Mouse (Mus musculus): ENCODE results near the gene Ccser2. TPM values are rescaled to one million over a fixed set of nuclear protein-coding genes. Genes with fewer than 3 reads are reported as not detected.

Ccser2 gene
- polyA plus RNA-seq, 1 experiment from 2014 or later, result 40.9 TPM

DNA sequence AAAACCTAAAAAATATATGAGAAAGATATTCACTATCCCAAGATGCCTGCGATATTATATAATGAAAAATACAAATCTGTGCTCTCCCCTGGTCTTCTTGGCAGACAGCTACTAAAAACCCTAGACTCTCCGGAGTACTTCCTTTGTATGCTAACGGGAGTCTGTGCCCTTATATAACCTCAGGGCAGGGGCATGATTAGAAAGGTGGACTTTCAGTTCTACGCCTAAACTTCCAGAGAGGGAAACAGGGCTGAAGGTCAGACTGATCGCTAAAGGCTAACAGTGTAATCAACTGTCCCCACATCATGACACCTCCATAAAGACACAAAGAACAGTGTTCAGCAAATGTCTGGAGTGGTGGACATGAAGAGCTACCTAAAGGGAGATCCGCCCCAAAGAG, 11.3 kb downstream of the Ccser2 start:
- 63% methylated on average over 6 of the region's 6 CpGs for WGBS
- ATAC-seq (ENCODE audit: low read depth), result no peak
- Histone ChIP-seq H3K9ac (ENCODE audit: low read length) (no peak overlapping the region), H3K27me3 (ENCODE audit: control insufficient read depth, insufficient read depth, low read depth, low read length) (no peaks in the 10 kb centered on the region), H3K27ac (ENCODE audit: low read length) (no peak overlapping the region), H3K4me2 (ENCODE audit: low read depth, low read length) (no peak overlapping the region), H3K4me3 (ENCODE audit: low read length) (no peak overlapping the region), H3K36me3 (ENCODE audit: control insufficient read depth, insufficient read depth, low read length) (no peaks in the 10 kb centered on the region), H3K9me3 (ENCODE audit: control insufficient read depth, low read length) (no peaks in the 10 kb centered on the region), H3K4me1 (replicated peaks; ENCODE audit: control insufficient read depth, insufficient read depth, low read length) (peaks cover 9% of the 10 kb centered on the region; the same call in 1 of the 2 replicates)

DNA sequence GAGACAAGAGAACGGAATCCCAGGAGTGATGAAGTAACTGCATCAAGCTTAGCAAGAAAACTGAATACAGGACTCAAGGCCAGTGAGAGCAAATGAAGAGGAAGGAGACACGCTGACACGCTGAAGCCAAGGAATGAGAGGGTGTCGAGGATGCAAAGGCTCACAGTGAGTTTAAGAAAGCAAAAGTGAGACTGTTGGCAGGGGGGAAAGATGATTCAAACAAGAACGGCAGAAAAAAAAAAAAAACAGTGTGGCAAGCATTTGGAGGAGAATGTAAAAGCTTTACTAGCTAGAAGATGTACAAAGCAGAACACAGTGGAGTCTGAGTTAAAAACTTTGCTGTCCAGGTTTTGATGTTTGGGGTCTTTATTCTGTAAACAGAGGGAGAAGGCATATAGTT, 11.9 kb downstream of the Ccser2 start:
- Histone ChIP-seq H3K4me2 (ENCODE audit: low read depth, low read length) (no peak overlapping the region), H3K27me3 (ENCODE audit: control insufficient read depth, insufficient read depth, low read depth, low read length) (no peaks in the 10 kb centered on the region), H3K4me1 (replicated peaks; ENCODE audit: control insufficient read depth, insufficient read depth, low read length) (peaks cover 9% of the 10 kb centered on the region; the same call in 1 of the 2 replicates), H3K36me3 (ENCODE audit: control insufficient read depth, insufficient read depth, low read length) (no peaks in the 10 kb centered on the region), H3K9ac (ENCODE audit: low read length) (no peak overlapping the region), H3K9me3 (ENCODE audit: control insufficient read depth, low read length) (no peaks in the 10 kb centered on the region), H3K4me3 (ENCODE audit: low read length) (no peak overlapping the region), H3K27ac (ENCODE audit: low read length) (no peak overlapping the region)
- WGBS, result 28% methylated on average over 5 of the region's 5 CpGs
- ATAC-seq (ENCODE audit: low read depth), result no peak

DNA sequence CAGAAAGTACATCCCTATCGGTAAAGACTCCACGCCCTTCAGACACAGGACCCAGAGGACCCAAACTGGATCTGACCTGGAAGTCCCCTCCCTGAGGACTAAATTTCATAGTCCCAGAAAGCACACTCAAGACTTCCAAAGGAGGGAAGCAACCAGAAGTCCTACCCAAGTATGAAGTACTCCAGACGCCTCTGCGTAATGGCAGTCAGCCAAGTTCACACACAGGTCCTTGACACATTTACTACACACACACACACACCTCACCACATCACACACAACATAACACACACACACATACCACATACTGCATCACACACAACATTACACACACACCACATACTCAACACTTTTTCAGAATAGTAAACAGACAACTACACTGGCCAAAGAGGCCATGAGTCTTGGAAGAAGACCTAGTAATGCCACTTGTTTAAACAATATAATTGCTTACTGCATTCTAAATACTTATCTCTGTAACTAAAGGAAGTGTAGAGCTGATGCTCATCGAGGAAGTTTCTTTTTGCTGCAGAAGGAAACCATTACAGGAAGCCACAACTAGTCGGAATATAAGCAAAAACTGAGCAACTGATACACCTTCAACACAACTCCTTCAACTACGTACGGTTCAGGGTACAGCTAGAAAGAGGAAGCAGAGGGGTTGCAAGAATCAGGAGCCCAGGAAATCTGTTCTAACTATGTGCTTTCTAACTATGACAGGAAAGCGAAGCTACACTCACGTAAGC, 15.7 kb downstream of the Ccser2 start:
- Histone ChIP-seq H3K4me1 (replicated peaks; ENCODE audit: control insufficient read depth, insufficient read depth, low read length) (peaks cover 9% of the 10 kb centered on the region; the same call in 1 of the 2 replicates), H3K36me3 (ENCODE audit: control insufficient read depth, insufficient read depth, low read length) (no peaks in the 10 kb centered on the region), H3K9me3 (ENCODE audit: control insufficient read depth, low read length) (no peaks in the 10 kb centered on the region), H3K9ac (ENCODE audit: low read length) (no peak overlapping the region), H3K4me2 (ENCODE audit: low read depth, low read length) (no peak overlapping the region), H3K27ac (ENCODE audit: low read length) (no peak overlapping the region), H3K4me3 (ENCODE audit: low read length) (no peak overlapping the region), H3K27me3 (ENCODE audit: control insufficient read depth, insufficient read depth, low read depth, low read length) (no peaks in the 10 kb centered on the region)
- ATAC-seq (ENCODE audit: low read depth), result peak; percentile 51; the same call in 1 of the 2 replicates
- WGBS, result 68% methylated on average over 10 of the region's 10 CpGs

DNA sequence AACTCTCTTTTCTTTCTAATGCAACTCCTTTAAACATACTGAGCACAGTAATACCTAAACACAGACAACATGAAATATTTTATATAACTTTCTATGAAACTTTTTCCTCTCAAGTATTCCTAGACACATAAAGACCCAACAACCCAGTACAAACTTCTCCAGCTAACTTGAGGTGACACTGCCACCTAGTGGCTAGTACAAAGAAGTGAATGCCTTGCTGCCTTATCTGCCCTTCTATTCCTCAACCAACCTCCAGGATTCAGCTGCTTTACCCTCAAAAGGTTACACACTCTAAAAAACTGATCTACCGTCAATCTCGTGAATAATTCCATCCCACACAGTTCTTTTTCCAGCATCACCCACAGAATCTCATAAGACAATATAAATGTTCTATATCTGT, 16.4 kb downstream of the Ccser2 start:
- WGBS, result 27% methylated on average over 2 of the region's 2 CpGs
- no peaks in the 10 kb centered on the region for H3K9me3 ChIP-seq (ENCODE audit: control insufficient read depth, low read length)
- H3K4me2 ChIP-seq (ENCODE audit: low read depth, low read length), result no peak overlapping the region
- peaks cover 9% of the 10 kb centered on the region; the same call in 1 of the 2 replicates for H3K4me1 ChIP-seq (replicated peaks; ENCODE audit: control insufficient read depth, insufficient read depth, low read length)
- H3K9ac ChIP-seq (ENCODE audit: low read length), result no peak overlapping the region
- H3K27ac ChIP-seq (ENCODE audit: low read length), result no peak overlapping the region
- peak; percentile 60; the same call in 1 of the 2 replicates for ATAC-seq (ENCODE audit: low read depth)
- no peak overlapping the region for H3K4me3 ChIP-seq (ENCODE audit: low read length)
- no peaks in the 10 kb centered on the region for H3K36me3 ChIP-seq (ENCODE audit: control insufficient read depth, insufficient read depth, low read length)
- no peaks in the 10 kb centered on the region for H3K27me3 ChIP-seq (ENCODE audit: control insufficient read depth, insufficient read depth, low read depth, low read length)

DNA sequence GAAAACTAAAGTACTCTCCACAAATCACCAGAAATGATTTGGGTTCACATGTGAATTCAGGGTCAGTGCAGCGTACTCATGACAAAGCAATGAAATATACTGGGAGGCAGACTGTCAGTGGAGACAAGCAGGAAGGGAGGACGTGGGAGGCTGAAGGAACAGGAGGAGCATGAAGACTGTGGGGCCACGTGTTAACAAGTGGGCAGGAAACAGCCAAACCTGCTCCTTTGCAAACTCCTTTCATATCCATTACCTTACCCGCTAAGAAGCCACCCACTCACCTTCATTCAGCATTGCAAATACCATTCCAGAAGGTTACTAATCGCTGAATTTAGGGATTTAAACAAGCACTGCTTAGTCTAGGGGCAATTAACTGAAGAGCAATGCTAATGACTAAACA, 25.9 kb downstream of the Ccser2 start:
- no peaks in the 10 kb centered on the region for H3K9me3 ChIP-seq (ENCODE audit: control insufficient read depth, low read length)
- H3K4me1 ChIP-seq (replicated peaks; ENCODE audit: control insufficient read depth, insufficient read depth, low read length), result no peaks in the 10 kb centered on the region
- no peak overlapping the region for H3K27ac ChIP-seq (ENCODE audit: low read length)
- H3K36me3 ChIP-seq (ENCODE audit: control insufficient read depth, insufficient read depth, low read length), result no peaks in the 10 kb centered on the region
- no peak overlapping the region for H3K4me3 ChIP-seq (ENCODE audit: low read length)
- no peak for ATAC-seq (ENCODE audit: low read depth)
- H3K27me3 ChIP-seq (ENCODE audit: control insufficient read depth, insufficient read depth, low read depth, low read length), result no peaks in the 10 kb centered on the region
- WGBS, result 38% methylated on average over 5 of the region's 5 CpGs
- no peak overlapping the region for H3K9ac ChIP-seq (ENCODE audit: low read length)
- H3K4me2 ChIP-seq (ENCODE audit: low read depth, low read length), result no peak overlapping the region

DNA sequence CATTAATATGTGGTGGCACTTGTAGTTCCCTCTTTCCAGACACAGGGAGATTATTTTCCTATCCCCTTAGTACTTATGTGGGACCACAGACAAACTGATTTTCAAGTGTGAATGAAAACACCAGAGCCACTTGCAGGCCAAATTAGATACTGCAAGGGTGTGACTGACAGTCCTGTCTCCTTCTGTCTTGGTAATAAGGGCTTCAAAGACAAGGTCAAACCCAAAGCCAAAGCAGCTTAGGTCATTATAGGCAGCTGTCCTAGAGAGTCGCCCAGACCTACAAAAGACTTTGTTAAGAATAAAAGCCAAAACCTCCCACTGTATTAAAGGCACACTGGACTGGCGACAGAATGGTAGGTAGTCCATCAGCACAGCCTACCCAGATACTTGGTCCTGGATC, 30.6 kb downstream of the Ccser2 start:
- Histone ChIP-seq H3K36me3 (ENCODE audit: control insufficient read depth, insufficient read depth, low read length) (no peaks in the 10 kb centered on the region), H3K4me2 (ENCODE audit: low read depth, low read length) (no peak overlapping the region), H3K4me1 (replicated peaks; ENCODE audit: control insufficient read depth, insufficient read depth, low read length) (no peaks in the 10 kb centered on the region; the same call in 1 of the 2 replicates), H3K4me3 (ENCODE audit: low read length) (no peak overlapping the region), H3K27ac (ENCODE audit: low read length) (no peak overlapping the region), H3K27me3 (ENCODE audit: control insufficient read depth, insufficient read depth, low read depth, low read length) (no peaks in the 10 kb centered on the region), H3K9ac (ENCODE audit: low read length) (no peak overlapping the region), H3K9me3 (ENCODE audit: control insufficient read depth, low read length) (no peaks in the 10 kb centered on the region)
- ATAC-seq (ENCODE audit: low read depth), result no peak
- WGBS, result 91% methylated on average over 2 of the region's 2 CpGs

DNA sequence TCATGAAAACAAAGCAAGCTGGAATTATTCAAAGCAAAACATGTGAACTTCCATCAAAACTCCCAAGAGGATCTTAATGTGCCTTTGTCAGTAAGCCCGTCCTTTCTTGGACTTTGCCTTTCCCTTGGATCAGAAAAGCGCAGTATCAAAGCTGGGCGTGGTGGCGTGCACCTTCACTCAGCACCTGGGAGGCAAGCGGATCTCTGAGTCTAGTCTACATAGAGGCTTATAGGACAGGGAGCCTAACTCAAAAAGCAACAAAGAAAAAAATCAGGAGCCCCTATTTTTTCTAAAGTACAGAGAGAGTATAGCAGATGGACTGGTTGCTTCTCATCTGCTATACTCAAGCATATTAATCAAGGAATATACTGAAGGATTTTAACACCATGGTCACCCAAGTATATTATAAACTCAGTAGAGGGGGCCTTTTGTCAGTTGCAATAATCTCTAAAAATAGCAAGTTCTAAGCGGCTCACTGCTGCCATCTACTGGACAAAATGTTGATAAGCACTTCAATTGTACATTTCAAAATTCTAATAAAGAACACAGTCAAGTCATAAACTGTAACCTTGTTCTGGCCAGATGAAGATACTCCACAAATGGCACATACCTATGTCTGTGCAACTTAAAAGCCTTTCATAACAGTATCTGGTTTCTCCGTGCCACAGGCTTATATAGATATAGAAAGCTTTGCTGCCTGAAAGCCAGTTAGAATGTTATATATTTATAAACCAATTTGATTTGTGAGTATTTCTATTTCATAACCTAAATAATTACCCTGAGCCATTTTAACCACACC, 31.3 kb downstream of the Ccser2 start:
- no peak overlapping the region for H3K27ac ChIP-seq (ENCODE audit: low read length)
- H3K9ac ChIP-seq (ENCODE audit: low read length), result no peak overlapping the region
- H3K9me3 ChIP-seq (ENCODE audit: control insufficient read depth, low read length), result no peaks in the 10 kb centered on the region
- no peaks in the 10 kb centered on the region; the same call in 1 of the 2 replicates for H3K4me1 ChIP-seq (replicated peaks; ENCODE audit: control insufficient read depth, insufficient read depth, low read length)
- no peak overlapping the region for H3K4me3 ChIP-seq (ENCODE audit: low read length)
- 69% methylated on average over 7 of the region's 7 CpGs for WGBS
- H3K4me2 ChIP-seq (ENCODE audit: low read depth, low read length), result no peak overlapping the region
- H3K36me3 ChIP-seq (ENCODE audit: control insufficient read depth, insufficient read depth, low read length), result no peaks in the 10 kb centered on the region
- no peak for ATAC-seq (ENCODE audit: low read depth)
- no peaks in the 10 kb centered on the region for H3K27me3 ChIP-seq (ENCODE audit: control insufficient read depth, insufficient read depth, low read depth, low read length)

DNA sequence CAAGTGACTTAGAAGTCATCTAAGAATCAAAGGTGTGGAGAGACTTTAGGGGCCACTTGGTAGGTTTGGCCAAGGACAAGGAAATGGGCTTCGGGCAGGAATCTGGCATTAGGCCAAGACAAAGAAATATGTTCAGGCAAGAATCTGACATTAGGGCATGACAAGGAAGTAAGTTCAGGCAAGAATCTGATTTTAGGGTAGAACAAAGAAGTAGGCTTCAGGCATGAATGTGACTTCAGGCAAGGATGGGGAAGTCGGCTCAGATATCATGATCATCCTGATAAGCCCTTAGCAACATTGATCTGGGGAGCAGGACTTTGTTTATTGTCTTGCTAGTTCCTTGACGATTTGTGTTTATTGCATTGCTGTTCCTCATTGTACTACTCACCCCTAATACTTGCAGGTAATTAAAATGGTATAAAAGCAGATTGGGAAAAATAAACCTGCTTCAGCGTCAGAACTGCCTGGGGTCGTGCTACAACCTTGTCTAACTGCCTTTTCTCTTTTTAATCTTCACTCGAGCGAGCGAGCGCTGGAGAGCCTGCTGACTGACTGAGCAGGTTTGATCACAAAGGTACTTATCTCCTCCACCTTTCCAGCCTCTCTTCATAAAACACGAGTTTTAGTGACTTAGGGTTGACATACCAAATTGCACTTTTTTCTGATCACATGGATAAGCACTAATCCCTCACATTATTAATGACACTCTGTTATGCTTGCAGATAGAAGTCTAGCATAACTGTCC, 35.8 kb downstream of the Ccser2 start:
- 50% methylated on average over 10 of the region's 10 CpGs for WGBS
- H3K4me3 ChIP-seq (ENCODE audit: low read length), result no peak overlapping the region
- no peaks in the 10 kb centered on the region for H3K9me3 ChIP-seq (ENCODE audit: control insufficient read depth, low read length)
- ATAC-seq (ENCODE audit: low read depth), result peak; percentile 66
- H3K27me3 ChIP-seq (ENCODE audit: control insufficient read depth, insufficient read depth, low read depth, low read length), result no peaks in the 10 kb centered on the region
- peaks cover 4% of the 10 kb centered on the region; the same call in 1 of the 2 replicates for H3K4me1 ChIP-seq (replicated peaks; ENCODE audit: control insufficient read depth, insufficient read depth, low read length)
- H3K9ac ChIP-seq (ENCODE audit: low read length), result no peak overlapping the region
- peak overlapping the region; percentile 79 for H3K27ac ChIP-seq (ENCODE audit: low read length)
- H3K4me2 ChIP-seq (ENCODE audit: low read depth, low read length), result 0 out of 2 replicates have a peak overlapping the region, but pooled peaks have one; percentile 0
- H3K36me3 ChIP-seq (ENCODE audit: control insufficient read depth, insufficient read depth, low read length), result no peaks in the 10 kb centered on the region

DNA sequence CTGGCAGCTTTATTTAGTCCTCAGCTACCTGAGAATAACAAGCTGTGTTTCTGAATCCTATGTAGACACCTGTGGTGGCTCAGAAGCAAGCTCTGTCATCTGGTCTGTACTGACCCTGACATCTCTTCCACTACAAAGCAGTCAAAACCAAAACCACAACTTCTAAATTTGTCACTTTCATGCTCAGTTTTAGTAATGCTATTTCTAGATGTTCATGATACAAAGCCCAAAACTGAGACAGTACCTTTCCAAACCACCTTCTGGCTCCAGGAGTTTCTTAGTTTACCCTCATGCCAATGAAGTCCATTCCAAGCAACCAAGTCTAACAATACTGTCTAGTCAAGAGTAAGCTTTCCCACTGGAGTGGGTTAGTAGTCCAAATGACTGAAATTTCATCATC, 36.5 kb downstream of the Ccser2 start:
- no peaks in the 10 kb centered on the region for H3K36me3 ChIP-seq (ENCODE audit: control insufficient read depth, insufficient read depth, low read length)
- H3K9ac ChIP-seq (ENCODE audit: low read length), result no peak overlapping the region
- no peak for ATAC-seq (ENCODE audit: low read depth)
- no peak overlapping the region for H3K4me3 ChIP-seq (ENCODE audit: low read length)
- no peak overlapping the region for H3K4me2 ChIP-seq (ENCODE audit: low read depth, low read length)
- H3K27ac ChIP-seq (ENCODE audit: low read length), result no peak overlapping the region
- H3K9me3 ChIP-seq (ENCODE audit: control insufficient read depth, low read length), result no peaks in the 10 kb centered on the region
- H3K4me1 ChIP-seq (replicated peaks; ENCODE audit: control insufficient read depth, insufficient read depth, low read length), result peaks cover 4% of the 10 kb centered on the region; the same call in 1 of the 2 replicates
- no peaks in the 10 kb centered on the region for H3K27me3 ChIP-seq (ENCODE audit: control insufficient read depth, insufficient read depth, low read depth, low read length)

All from lung, embryonic 16.5 days (tissue).